Mouse (Mus musculus): ENCODE measurements at regions not wholly inside any gene's neighbourhood (a gene's known extent, or its start where the extent isn't known, plus 50 kb on each side); places are given as distances from the start of the nearest gene placed in this dataset.

DNA sequence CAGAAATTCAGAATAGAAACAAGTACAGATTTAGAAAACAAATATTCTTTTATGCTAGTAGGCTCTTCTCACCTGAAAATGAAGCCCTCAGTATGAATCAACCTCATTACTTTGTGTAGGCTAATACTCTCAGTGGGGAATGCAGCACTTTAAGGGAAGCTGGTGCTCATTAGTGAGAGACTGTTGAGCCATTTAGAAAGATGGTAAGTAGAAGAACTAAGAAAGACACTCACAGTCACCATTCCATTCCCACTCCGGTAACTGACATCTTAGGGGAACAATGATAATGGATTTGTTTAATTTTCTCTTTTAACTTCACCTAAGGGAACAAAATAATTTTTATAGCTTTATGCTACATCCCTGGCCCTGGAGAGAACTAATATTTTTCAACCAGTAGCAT, 648.0 kb upstream of the Nova1 start:
- no peak overlapping the region for H3K9ac ChIP-seq
- no peak overlapping the region for H3K27ac ChIP-seq
- 91% methylated on average over 1 of the region's 1 CpGs for WGBS
- H3K27me3 ChIP-seq, result no peaks in the 10 kb centered on the region
- H3K4me2 ChIP-seq, result no peak overlapping the region
- no peaks in the 10 kb centered on the region for H3K9me3 ChIP-seq (replicated peaks)
- ATAC-seq (replicated peaks; ENCODE audit: low FRiP score), result no peak
- H3K4me3 ChIP-seq (replicated peaks), result no peak overlapping the region
- H3K4me1 ChIP-seq, result no peaks in the 10 kb centered on the region
- no peaks in the 10 kb centered on the region for H3K36me3 ChIP-seq

GRCm38 (mm10) chr12:47465924-47466323, 647.2 kb upstream of the Nova1 start:
- H3K9ac ChIP-seq, result no peak overlapping the region
- H3K27ac ChIP-seq, result no peak overlapping the region
- H3K4me3 ChIP-seq (replicated peaks), result no peak overlapping the region
- no peaks in the 10 kb centered on the region for H3K4me1 ChIP-seq
- H3K9me3 ChIP-seq (replicated peaks), result no peaks in the 10 kb centered on the region
- H3K27me3 ChIP-seq, result no peaks in the 10 kb centered on the region
- ATAC-seq (replicated peaks; ENCODE audit: low FRiP score), result no peak
- 75% methylated on average over 5 of the region's 5 CpGs for whole genome bisulfite sequencing
- no peaks in the 10 kb centered on the region for H3K36me3 ChIP-seq
- no peak overlapping the region for H3K4me2 ChIP-seq

GRCm38 (mm10) chr12:47431669-47432068, 612.9 kb upstream of the Nova1 start:
- 50% methylated on average over 1 of the region's 1 CpGs for WGBS
- Histone ChIP-seq H3K27me3 (no peaks in the 10 kb centered on the region), H3K4me2 (no peak overlapping the region), H3K4me1 (no peaks in the 10 kb centered on the region), H3K9me3 (replicated peaks) (no peaks in the 10 kb centered on the region), H3K36me3 (no peaks in the 10 kb centered on the region), H3K9ac (no peak overlapping the region), H3K27ac (no peak overlapping the region), H3K4me3 (replicated peaks) (no peak overlapping the region)
- no peak for ATAC-seq (replicated peaks; ENCODE audit: low FRiP score)

GRCm38 (mm10) chr12:47412251-47412650, 593.5 kb upstream of the Nova1 start:
- no peak overlapping the region for H3K4me2 ChIP-seq
- H3K4me3 ChIP-seq (replicated peaks), result no peak overlapping the region
- no peak for ATAC-seq (replicated peaks; ENCODE audit: low FRiP score)
- H3K4me1 ChIP-seq, result no peaks in the 10 kb centered on the region
- no peaks in the 10 kb centered on the region for H3K36me3 ChIP-seq
- no peak overlapping the region for H3K27ac ChIP-seq
- no peaks in the 10 kb centered on the region for H3K27me3 ChIP-seq
- WGBS, result 86% methylated on average over 4 of the region's 4 CpGs
- no peak overlapping the region for H3K9ac ChIP-seq
- no peaks in the 10 kb centered on the region for H3K9me3 ChIP-seq (replicated peaks)

DNA sequence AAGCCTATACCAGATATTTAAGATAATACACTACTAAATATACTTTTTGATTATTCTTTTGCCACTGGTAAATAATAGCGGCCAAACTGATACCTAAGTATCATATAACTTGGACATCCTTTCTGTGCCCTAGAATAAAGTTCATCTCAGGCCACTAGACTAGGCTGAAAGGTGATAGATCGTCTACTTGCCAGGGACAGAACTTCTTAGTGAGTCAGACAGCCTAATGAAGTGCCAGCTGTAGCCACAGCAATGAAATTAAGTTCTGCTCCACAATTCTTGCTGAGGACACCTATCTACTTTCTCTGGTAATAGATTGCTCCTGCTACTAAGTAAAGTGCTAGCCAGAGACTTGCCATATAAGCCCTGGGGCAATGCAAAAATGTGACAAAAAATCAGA, 587.8 kb upstream of the Nova1 start:
- WGBS, result 71% methylated on average over 2 of the region's 2 CpGs
- no peak overlapping the region for H3K27ac ChIP-seq
- no peaks in the 10 kb centered on the region for H3K9me3 ChIP-seq (replicated peaks)
- no peak overlapping the region for H3K9ac ChIP-seq
- no peaks in the 10 kb centered on the region for H3K36me3 ChIP-seq
- H3K4me3 ChIP-seq (replicated peaks), result no peak overlapping the region
- H3K4me2 ChIP-seq, result no peak overlapping the region
- ATAC-seq (replicated peaks; ENCODE audit: low FRiP score), result no peak
- no peaks in the 10 kb centered on the region for H3K4me1 ChIP-seq
- no peaks in the 10 kb centered on the region for H3K27me3 ChIP-seq

DNA sequence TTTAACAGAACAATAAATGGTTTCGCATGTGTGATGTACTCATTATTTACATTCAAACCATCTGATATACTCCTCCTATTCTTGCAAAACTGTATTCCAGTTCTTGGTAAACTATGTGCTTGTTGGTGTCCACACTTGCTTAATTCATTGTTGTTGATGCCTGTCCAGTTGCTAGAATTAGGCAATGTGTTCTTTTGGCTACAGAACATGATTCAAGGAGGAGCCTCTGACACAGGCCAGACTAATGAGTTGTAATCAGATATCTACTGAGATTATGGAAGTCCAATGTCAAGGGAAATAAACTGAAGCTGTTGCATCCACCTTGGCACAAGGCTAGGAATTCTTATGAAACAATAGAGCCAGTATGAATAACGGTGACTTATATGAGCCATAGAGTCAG, 587.4 kb upstream of the Nova1 start:
- no peaks in the 10 kb centered on the region for H3K36me3 ChIP-seq
- no peak overlapping the region for H3K9ac ChIP-seq
- no peaks in the 10 kb centered on the region for H3K4me1 ChIP-seq
- 96% methylated on average over 2 of the region's 2 CpGs for WGBS
- no peak overlapping the region for H3K27ac ChIP-seq
- no peaks in the 10 kb centered on the region for H3K9me3 ChIP-seq (replicated peaks)
- no peak for ATAC-seq (replicated peaks; ENCODE audit: low FRiP score)
- no peak overlapping the region for H3K4me2 ChIP-seq
- H3K4me3 ChIP-seq (replicated peaks), result no peak overlapping the region
- no peaks in the 10 kb centered on the region for H3K27me3 ChIP-seq

GRCm38 (mm10) chr12:47383225-47383624, 564.5 kb upstream of the Nova1 start:
- Histone ChIP-seq H3K9ac (no peak overlapping the region), H3K9me3 (replicated peaks) (no peaks in the 10 kb centered on the region), H3K27ac (no peak overlapping the region), H3K4me2 (no peak overlapping the region), H3K36me3 (no peaks in the 10 kb centered on the region), H3K4me3 (replicated peaks) (no peak overlapping the region), H3K4me1 (no peaks in the 10 kb centered on the region), H3K27me3 (no peaks in the 10 kb centered on the region)
- no peak for ATAC-seq (replicated peaks; ENCODE audit: low FRiP score)
- WGBS, result 83% methylated on average over 1 of the region's 1 CpGs

- Histone ChIP-seq H3K27me3 (no peaks in the 10 kb centered on the region), H3K36me3 (no peaks in the 10 kb centered on the region), H3K4me3 (replicated peaks) (no peak overlapping the region), H3K9ac (no peak overlapping the region), H3K4me1 (no peaks in the 10 kb centered on the region), H3K9me3 (replicated peaks) (no peaks in the 10 kb centered on the region), H3K4me2 (no peak overlapping the region), H3K27ac (no peak overlapping the region)
- ATAC-seq (replicated peaks; ENCODE audit: low FRiP score), result no peak
- WGBS, result 41% methylated on average over 2 of the region's 2 CpGs
Measured at GRCm38 (mm10) chr12:47353269-47353668, 534.5 kb upstream of the Nova1 start.

DNA sequence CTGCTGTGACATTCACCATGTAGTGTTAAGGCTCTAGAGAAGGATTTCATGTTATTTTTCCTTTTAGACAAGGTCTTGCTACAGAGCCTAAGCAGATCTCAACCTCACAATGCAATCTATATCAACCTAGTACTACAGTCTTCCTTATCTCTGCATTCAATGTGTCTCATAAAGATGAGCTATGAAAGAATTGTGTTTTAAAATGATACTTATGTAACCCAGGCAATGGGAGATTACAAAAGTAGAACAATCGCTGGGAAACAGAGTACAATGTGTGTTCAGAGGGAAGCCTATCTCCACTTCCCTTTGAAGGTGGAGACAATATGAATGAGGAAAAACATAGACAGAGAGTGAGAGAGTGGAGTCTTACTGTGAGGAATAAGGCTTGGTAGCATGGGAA, 532.5 kb upstream of the Nova1 start:
- 93% methylated on average over 1 of the region's 1 CpGs for WGBS
- ATAC-seq (replicated peaks; ENCODE audit: low FRiP score), result no peak
- Histone ChIP-seq H3K9me3 (replicated peaks) (no peaks in the 10 kb centered on the region), H3K27ac (no peak overlapping the region), H3K4me1 (no peaks in the 10 kb centered on the region), H3K27me3 (no peaks in the 10 kb centered on the region), H3K4me3 (replicated peaks) (no peak overlapping the region), H3K36me3 (no peaks in the 10 kb centered on the region), H3K4me2 (no peak overlapping the region), H3K9ac (no peak overlapping the region)

DNA sequence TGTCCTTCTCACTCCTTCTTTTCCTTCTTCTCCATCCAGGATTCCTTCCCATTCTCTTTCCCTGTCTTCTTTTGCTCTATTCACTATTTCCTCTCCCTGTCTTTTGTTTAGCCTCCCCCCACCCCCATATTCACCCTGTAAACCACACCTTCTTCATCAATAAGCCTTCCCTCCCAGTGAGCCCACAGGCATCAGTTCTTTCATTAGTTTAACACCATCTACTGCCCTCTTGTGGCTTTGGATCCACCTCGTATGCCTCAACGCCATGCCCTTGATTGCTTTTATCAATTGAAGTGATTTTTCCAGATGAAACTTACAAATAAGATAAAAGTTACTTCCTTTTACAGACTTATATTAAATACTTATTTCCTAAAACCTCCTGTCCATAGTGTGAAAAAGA, 494.7 kb upstream of the Nova1 start:
- Histone ChIP-seq H3K36me3 (no peaks in the 10 kb centered on the region), H3K4me3 (replicated peaks) (no peak overlapping the region), H3K9me3 (replicated peaks) (no peaks in the 10 kb centered on the region), H3K27me3 (no peaks in the 10 kb centered on the region), H3K9ac (no peak overlapping the region), H3K4me1 (no peaks in the 10 kb centered on the region), H3K27ac (no peak overlapping the region), H3K4me2 (no peak overlapping the region)
- WGBS, result 22% methylated on average over 2 of the region's 2 CpGs
- ATAC-seq (replicated peaks; ENCODE audit: low FRiP score), result no peak

DNA sequence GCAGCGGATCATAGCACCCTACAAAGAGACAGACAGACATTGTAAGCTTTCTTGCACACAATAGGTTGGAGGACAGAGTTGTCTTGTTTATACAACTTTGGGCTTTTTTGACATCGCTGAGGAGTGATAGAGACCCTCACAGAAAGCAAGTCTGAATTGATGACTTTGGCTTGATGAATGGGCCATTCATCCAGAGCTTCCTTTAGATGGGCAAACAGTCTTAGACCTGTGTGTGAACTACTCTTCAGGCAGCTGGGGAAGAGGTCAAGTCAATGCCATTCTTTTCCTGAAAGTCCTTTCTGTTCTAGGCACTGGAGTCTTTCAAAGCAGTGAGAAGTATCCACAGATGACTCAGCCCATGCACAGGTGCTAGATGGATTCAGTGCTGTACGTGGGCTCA, 457.2 kb upstream of the Nova1 start:
- Histone ChIP-seq H3K4me3 (replicated peaks) (no peak overlapping the region), H3K4me1 (no peaks in the 10 kb centered on the region), H3K9me3 (replicated peaks) (no peaks in the 10 kb centered on the region), H3K27ac (no peak overlapping the region), H3K36me3 (no peaks in the 10 kb centered on the region), H3K9ac (no peak overlapping the region), H3K27me3 (no peaks in the 10 kb centered on the region), H3K4me2 (no peak overlapping the region)
- no peak for ATAC-seq (replicated peaks; ENCODE audit: low FRiP score)
- 77% methylated on average over 3 of the region's 3 CpGs for WGBS

DNA sequence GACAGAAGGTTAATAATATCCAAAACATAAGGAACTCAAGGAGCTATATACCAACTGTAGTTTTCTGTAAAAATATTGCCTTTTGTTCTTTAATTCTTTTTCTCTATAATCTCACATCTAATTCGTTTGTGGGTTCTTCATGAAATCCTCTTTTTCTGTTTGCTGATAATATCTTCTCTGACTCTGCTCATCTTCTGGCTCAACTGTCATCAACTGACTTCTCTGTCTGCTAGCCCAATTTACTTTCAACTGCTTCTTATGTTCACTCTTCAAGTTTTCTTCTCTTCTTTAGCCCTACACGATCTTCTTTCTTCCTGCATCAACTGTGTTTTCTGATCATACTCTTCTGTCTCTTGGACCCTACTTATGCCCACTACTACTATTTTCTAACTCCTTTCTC, 453.6 kb upstream of the Nova1 start:
- ATAC-seq (replicated peaks; ENCODE audit: low FRiP score), result no peak
- Histone ChIP-seq H3K27me3 (no peaks in the 10 kb centered on the region), H3K9ac (no peak overlapping the region), H3K4me2 (no peak overlapping the region), H3K27ac (no peak overlapping the region), H3K4me1 (no peaks in the 10 kb centered on the region), H3K36me3 (no peaks in the 10 kb centered on the region), H3K4me3 (replicated peaks) (no peak overlapping the region), H3K9me3 (replicated peaks) (no peaks in the 10 kb centered on the region)
- 88% methylated on average over 2 of the region's 2 CpGs for WGBS

DNA sequence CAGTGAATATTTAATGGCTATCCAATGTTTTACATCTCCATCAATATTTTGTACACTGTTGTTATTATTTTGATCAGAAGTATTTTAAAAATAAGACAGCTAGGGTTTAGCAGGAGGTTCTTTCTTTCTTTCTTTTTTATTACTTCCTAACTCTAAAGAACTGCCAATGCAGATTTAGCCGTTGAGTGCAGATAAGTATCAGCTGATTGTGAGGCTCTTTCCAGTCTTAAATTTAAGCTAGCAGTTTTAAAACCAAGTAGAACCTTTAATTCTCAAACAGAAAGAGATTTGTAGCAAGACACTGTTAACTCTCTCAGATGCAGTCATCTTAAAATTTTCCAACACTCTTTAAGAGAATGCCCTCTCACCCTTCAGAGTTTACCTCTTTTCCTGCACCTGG, 445.4 kb upstream of the Nova1 start:
- 59% methylated on average over 1 of the region's 1 CpGs for WGBS
- H3K4me2 ChIP-seq, result no peak overlapping the region
- no peaks in the 10 kb centered on the region for H3K36me3 ChIP-seq
- no peaks in the 10 kb centered on the region for H3K9me3 ChIP-seq (replicated peaks)
- no peak for ATAC-seq (replicated peaks; ENCODE audit: low FRiP score)
- H3K27me3 ChIP-seq, result no peaks in the 10 kb centered on the region
- no peaks in the 10 kb centered on the region for H3K4me1 ChIP-seq
- H3K4me3 ChIP-seq (replicated peaks), result no peak overlapping the region
- H3K27ac ChIP-seq, result no peak overlapping the region
- H3K9ac ChIP-seq, result no peak overlapping the region

Measured in kidney, embryonic 15.5 days (tissue).